Mouse (Mus musculus) G1E (cell line): ENCODE measurements around the gene Armc8. TPM values are rescaled to one million over a fixed set of nuclear protein-coding genes. Genes with fewer than 3 reads are reported as not detected.

Experiments
- ATAC-seq: 2 replicates; pipeline ENCODE4 v1.8.0; 2016; ENCODE audit warnings: mild to moderate bottlenecking; ENCODE audit not compliant: insufficient number of reproducible peaks, poor library complexity, low FRiP score, severe bottlenecking; ENCODE audit errors: extremely low read depth
- DNase-seq: peaks from one replicate; pipeline ENCODE4 v3.0.0; 2012; ENCODE audit warnings: low spot score
- H3K27me3 ChIP-seq: 2 replicates; pipeline ENCODE4 v1.6.1; 2012; ENCODE audit warnings: mild to moderate bottlenecking, low read length, inconsistent platforms; ENCODE audit not compliant: insufficient read depth
- H3K36me3 ChIP-seq: replicated peaks from 2 replicates; pipeline ENCODE3; 2012; ENCODE audit warnings: mild to moderate bottlenecking, inconsistent platforms
- H3K4me1 ChIP-seq: 2 replicates; pipeline ENCODE4 v1.6.1; 2012; ENCODE audit warnings: low read depth, low read length, inconsistent platforms, mixed read lengths; ENCODE audit not compliant: insufficient read depth
- H3K4me3 ChIP-seq: 2 replicates; pipeline ENCODE4 v1.5.1; 2012; ENCODE audit warnings: low read depth, mild to moderate bottlenecking, inconsistent platforms, low read length, moderate library complexity, mixed read lengths
- H3K9me3 ChIP-seq: replicated peaks from 2 replicates; pipeline ENCODE4 v1.6.1; 2012; ENCODE audit warnings: inconsistent platforms
- CTCF ChIP-seq: IDR thresholded peaks from 2 replicates; pipeline ENCODE4 v1.5.1; 2012; ENCODE audit warnings: low read depth, low read length, inconsistent platforms, mixed read lengths
- GATA1 ChIP-seq: IDR thresholded peaks from 2 replicates; pipeline ENCODE4 v1.6.1; 2012; ENCODE audit warnings: borderline replicate concordance, low read length, inconsistent platforms, mixed read lengths
- GATA2 ChIP-seq: IDR thresholded peaks from 2 replicates; pipeline ENCODE4 v1.6.1; 2012; ENCODE audit warnings: low read depth, low read length, inconsistent platforms, borderline replicate concordance
- POLR2AphosphoS5 ChIP-seq: IDR thresholded peaks from 2 replicates; pipeline ENCODE4 v1.6.1; 2012; ENCODE audit warnings: low read depth, low read length, inconsistent platforms; ENCODE audit not compliant: insufficient replicate concordance
- TAL1 ChIP-seq: conservative IDR thresholded peaks from 2 replicates; pipeline ENCODE4 v1.6.1; 2012; ENCODE audit warnings: low read depth, low read length, inconsistent platforms, mixed read lengths
- polyA plus RNA-seq: library from polyadenylated mRNA; stranded (reverse); fragments of >175 nt; gene quantifications from 2 replicates; pipeline ENCODE4 v1.2.3, GENCODE M21; 2012
- total RNA-seq, 2 experiments: library from RNA; stranded (forward) in 1 of 2; stranded (reverse) in 1 of 2; fragments of 200-1000 nt in 1 of 2; fragments of >200 nt in 1 of 2; fragmentation: Nextera tagmentation in 1 of 2; gene quantifications; 2 replicates each; pipeline ENCODE4 v1.2.3; 2014 to 2017

The Armc8 gene
- total and polyA plus RNA-seq, 3 experiments, result 3.6 to 29.1 (median 27.8) TPM

GRCm38 (mm10) chr9:99546259-99546658, 22.4 kb downstream of the Armc8 start:
- TF ChIP-seq TAL1, result no peak
- TF ChIP-seq GATA1, result no peak
- TF ChIP-seq CTCF, result no peak
- no peak for TF ChIP-seq GATA2
- TF ChIP-seq POLR2AphosphoS5, result no peak
- no peak for DNase-seq

GRCm38 (mm10) chr9:99531865-99532264, 36.8 kb downstream of the Armc8 start:
- no peaks in the 10 kb centered on the region for H3K27me3 ChIP-seq
- no peak for ATAC-seq
- H3K36me3 ChIP-seq, result peaks cover 91% of the 10 kb centered on the region
- no peaks in the 10 kb centered on the region for H3K9me3 ChIP-seq
- no peak for DNase-seq
- no peak for TF ChIP-seq POLR2AphosphoS5
- TF ChIP-seq CTCF, result no peak
- TF ChIP-seq GATA2, result no peak
- no peak for TF ChIP-seq GATA1
- TF ChIP-seq TAL1, result no peak
- H3K4me3 ChIP-seq, result no peak overlapping the region
- peaks cover 4% of the 10 kb centered on the region; the same call in 1 of the 2 replicates for H3K4me1 ChIP-seq

More at GRCm38 (mm10) chr9:99546259-99546658, 22.4 kb downstream of the Armc8 start:
- no peaks in the 10 kb centered on the region; the same call in 1 of the 2 replicates for H3K4me1 ChIP-seq
- no peaks in the 10 kb centered on the region for H3K9me3 ChIP-seq
- no peak for ATAC-seq
- H3K36me3 ChIP-seq, result peaks cover 29% of the 10 kb centered on the region
- H3K4me3 ChIP-seq, result no peak overlapping the region
- no peaks in the 10 kb centered on the region for H3K27me3 ChIP-seq

GRCm38 (mm10) chr9:99505875-99506274, 62.8 kb downstream of the Armc8 start:
- H3K4me3 ChIP-seq, result no peak overlapping the region
- DNase-seq, result no peak
- no peaks in the 10 kb centered on the region for H3K27me3 ChIP-seq
- H3K9me3 ChIP-seq, result no peaks in the 10 kb centered on the region
- no peak for TF ChIP-seq TAL1
- no peak for TF ChIP-seq CTCF
- TF ChIP-seq GATA1, result no peak
- no peak for TF ChIP-seq GATA2
- TF ChIP-seq POLR2AphosphoS5, result no peak
- ATAC-seq, result no peak
- peaks cover 4% of the 10 kb centered on the region; the same call in 1 of the 2 replicates for H3K4me1 ChIP-seq
- peaks cover 77% of the 10 kb centered on the region for H3K36me3 ChIP-seq

- H3K27me3 ChIP-seq, result no peaks in the 10 kb centered on the region
- DNase-seq (no peak), ATAC-seq (no peak)
- no peak for TF ChIP-seq CTCF
- no peak for TF ChIP-seq POLR2AphosphoS5
- no peak for TF ChIP-seq TAL1
- TF ChIP-seq GATA2, result no peak
- TF ChIP-seq GATA1, result no peak
- H3K36me3 ChIP-seq, result peaks cover 77% of the 10 kb centered on the region
- peaks cover 4% of the 10 kb centered on the region; the same call in 1 of the 2 replicates for H3K4me1 ChIP-seq
- no peaks in the 10 kb centered on the region for H3K9me3 ChIP-seq
- no peak overlapping the region for H3K4me3 ChIP-seq
Observed at GRCm38 (mm10) chr9:99499336-99499735, 69.4 kb downstream of the Armc8 start.

- ATAC-seq (no peak), DNase-seq (no peak)
- no peak overlapping the region for H3K4me3 ChIP-seq
- TF ChIP-seq POLR2AphosphoS5, result no peak
- no peak for TF ChIP-seq GATA2
- no peak for TF ChIP-seq GATA1
- no peak for TF ChIP-seq TAL1
- no peak for TF ChIP-seq CTCF
- H3K36me3 ChIP-seq, result peaks cover 83% of the 10 kb centered on the region
- H3K9me3 ChIP-seq, result no peaks in the 10 kb centered on the region
- H3K27me3 ChIP-seq, result no peaks in the 10 kb centered on the region
- no peaks in the 10 kb centered on the region for H3K4me1 ChIP-seq
Observed at GRCm38 (mm10) chr9:99492634-99493200, 76.0 kb downstream of the Armc8 start.

GRCm38 (mm10) chr9:99491050-99491449, 77.6 kb downstream of the Armc8 start:
- H3K4me1 ChIP-seq, result peaks cover 4% of the 10 kb centered on the region; the same call in 1 of the 2 replicates
- no peaks in the 10 kb centered on the region for H3K9me3 ChIP-seq
- H3K36me3 ChIP-seq, result peaks cover 85% of the 10 kb centered on the region
- no peak overlapping the region for H3K4me3 ChIP-seq
- ATAC-seq (no peak), DNase-seq (no peak)
- no peak for TF ChIP-seq CTCF
- no peak for TF ChIP-seq POLR2AphosphoS5
- TF ChIP-seq TAL1, result no peak
- TF ChIP-seq GATA1, result no peak
- no peak for TF ChIP-seq GATA2
- H3K27me3 ChIP-seq, result no peaks in the 10 kb centered on the region
